Mouse (Mus musculus) liver, embryonic 16.5 days (tissue): Measurements from ENCODE around the gene Prl2c3. TPM values are rescaled to one million over a fixed set of nuclear protein-coding genes. Genes with fewer than 3 reads are reported as not detected.
"Not testable (repeated sequence)": the region's sequence is repeated elsewhere in the genome, so short reads cannot be mapped to it uniquely, and the experiment has no call there.

Experiments used
- ATAC-seq: fragments of 200-750 bp; cut with Nextera tagmentation; 2 replicates; pipeline ENCODE4 v1.8.0; 2017; ENCODE audit warnings: low read depth, mild to moderate bottlenecking, moderate number of reproducible peaks, moderate library complexity
- H3K27ac ChIP-seq: fragments of 300-500 bp; sonication (generic); 2 replicates; pipeline ENCODE4 v1.5.1; 2014; ENCODE audit warnings: mild to moderate bottlenecking, low read length
- H3K27me3 ChIP-seq: fragments of 300-500 bp; sonication (generic); 2 replicates; pipeline ENCODE4 v1.6.1; 2014; ENCODE audit warnings: low read depth, low read length, mixed read lengths; ENCODE audit not compliant: control insufficient read depth, insufficient read depth
- H3K36me3 ChIP-seq: fragments of 300-500 bp; sonication (generic); 2 replicates; pipeline ENCODE4 v1.6.1; 2014; ENCODE audit warnings: mild to moderate bottlenecking; ENCODE audit not compliant: control insufficient read depth, insufficient read depth
- H3K4me1 ChIP-seq: fragments of 300-500 bp; sonication (generic); 2 replicates; pipeline ENCODE4 v1.6.1; 2014; ENCODE audit warnings: low read depth, low read length, mixed read lengths; ENCODE audit not compliant: control insufficient read depth
- H3K4me2 ChIP-seq: fragments of 300-500 bp; sonication (generic); 2 replicates; pipeline ENCODE4 v1.6.1; 2014; ENCODE audit warnings: low read depth, low read length, mixed read lengths
- H3K4me3 ChIP-seq: fragments of 300-500 bp; sonication (generic); 2 replicates; pipeline ENCODE4 v1.5.1; 2014; ENCODE audit warnings: low read depth, mild to moderate bottlenecking, low read length
- H3K9ac ChIP-seq: fragments of 300-500 bp; sonication (generic); 2 replicates; pipeline ENCODE4 v1.6.1; 2014; ENCODE audit warnings: low read depth, low read length
- H3K9me3 ChIP-seq: fragments of 300-500 bp; sonication (generic); replicated peaks from 2 replicates; pipeline ENCODE4 v1.6.1; 2016; ENCODE audit warnings: low read length; ENCODE audit not compliant: control insufficient read depth
- WGBS: fragments of 180-500 bp; shearing (Covaris S2); extraction: QIAGEN DNeasy Blood & Tissue Kit; methylation state at CpG from one replicate; pipeline ENCODE4 v1.1.7; 2014; ENCODE audit not compliant: insufficient replicate concordance; 5-methylcytosine and 5-hydroxymethylcytosine counted together
- polyA plus RNA-seq: library from polyadenylated mRNA; unstranded; fragments of >200 nt; fragmentation: Nextera tagmentation; extraction: Ambion mirVana; gene quantifications from 2 replicates; pipeline ENCODE4 v1.2.1, GENCODE M21; 2015

Gene Prl2c3
- polyA plus RNA-seq: not detected in 2 replicates

DNA sequence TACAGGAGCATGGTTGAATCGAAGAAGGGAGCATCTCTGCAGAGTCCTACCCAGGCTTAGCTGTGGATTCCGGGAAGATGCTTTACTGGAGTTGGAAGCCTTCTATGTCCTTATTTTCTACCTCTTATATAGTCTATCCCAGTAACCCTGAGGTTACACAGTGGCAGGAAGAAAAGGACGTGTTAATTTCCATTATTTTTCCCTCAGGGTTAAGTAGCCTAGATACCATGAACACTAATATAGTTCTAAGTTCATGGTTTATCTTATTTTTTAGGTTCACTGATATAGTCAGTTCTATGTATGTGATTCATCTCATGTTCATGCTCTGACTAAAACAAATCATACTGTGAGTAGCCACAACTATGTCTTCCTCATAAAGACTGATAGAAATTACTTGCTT is at the start of gene Prl2c3:
TSS of gene Prl2c3 (minus strand) at position 101 of the 400 bp plus-strand sequence.
- H3K27ac ChIP-seq, H3K4me1 ChIP-seq, H3K9ac ChIP-seq, H3K4me3 ChIP-seq, H3K4me2 ChIP-seq, H3K27me3 ChIP-seq, H3K9me3 ChIP-seq, H3K36me3 ChIP-seq, ATAC-seq: not testable (repeated sequence)
- 35% methylated on average over 3 of the region's 3 CpGs for WGBS

GRCm38 (mm10) chr13:12848254-12848653 is 48.4 kb upstream of the Prl2c3 start:
- H3K36me3 ChIP-seq, H3K27me3 ChIP-seq, H3K9me3 ChIP-seq, H3K4me2 ChIP-seq, H3K4me3 ChIP-seq, H3K27ac ChIP-seq, H3K9ac ChIP-seq, H3K4me1 ChIP-seq: not testable (repeated sequence)
- ATAC-seq: peak; percentile 31
- 50% methylated on average over 4 of the region's 4 CpGs for WGBS

DNA sequence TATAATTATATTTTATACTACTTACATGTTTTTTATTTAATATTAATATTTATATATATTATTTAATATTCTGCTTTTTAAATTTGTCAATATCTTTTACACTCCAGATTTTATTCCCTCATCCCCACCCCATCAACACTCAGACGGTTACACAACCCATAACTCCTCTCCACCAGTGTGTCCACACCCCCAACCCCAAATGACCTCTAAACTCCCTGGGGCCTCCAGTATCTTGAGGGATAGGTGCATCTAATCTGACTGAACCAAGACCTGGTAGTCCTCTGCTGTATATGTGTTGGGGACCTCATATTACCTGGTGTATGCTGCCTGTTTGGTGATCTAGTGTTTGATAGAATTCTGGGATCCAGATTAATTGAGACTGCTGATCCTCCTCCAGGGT is 44.8 kb upstream of the Prl2c3 start:
- not testable (repeated sequence) for H3K4me2 ChIP-seq, H3K4me3 ChIP-seq, H3K27me3 ChIP-seq, H3K9ac ChIP-seq, H3K4me1 ChIP-seq, H3K9me3 ChIP-seq, ATAC-seq, H3K27ac ChIP-seq, H3K36me3 ChIP-seq
- 54% methylated on average over 1 of the region's 1 CpGs for WGBS

DNA sequence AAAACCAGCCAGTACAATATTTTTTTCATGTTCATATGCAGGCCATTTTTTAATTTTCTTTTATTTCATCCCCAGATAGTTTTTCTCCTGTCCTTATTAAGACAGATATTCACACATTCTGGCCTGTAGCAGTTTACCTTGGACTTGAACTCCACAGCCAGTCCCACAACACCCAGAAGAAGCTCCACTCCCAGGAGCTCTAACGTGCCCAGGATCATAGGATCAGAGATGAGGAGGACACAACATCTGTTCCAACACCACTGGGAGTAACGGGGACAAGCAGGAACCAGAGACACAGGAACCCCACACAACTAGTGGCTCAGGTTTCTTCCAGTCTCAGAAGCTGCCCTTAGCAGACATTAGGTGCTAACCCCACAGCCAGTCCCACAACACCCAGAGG is 37.7 kb upstream of the Prl2c3 start:
- not testable (repeated sequence) for H3K4me3 ChIP-seq, H3K36me3 ChIP-seq, H3K4me1 ChIP-seq, H3K4me2 ChIP-seq, H3K27ac ChIP-seq, H3K27me3 ChIP-seq, H3K9me3 ChIP-seq, H3K9ac ChIP-seq
- 0 out of 2 replicates have a peak, but pooled peaks have one; percentile 11 for ATAC-seq
- 33% methylated on average over 2 of the region's 2 CpGs for WGBS

- no peak overlapping the region for H3K27ac ChIP-seq
- no peak overlapping the region for H3K9ac ChIP-seq
- H3K4me2 ChIP-seq: no peak overlapping the region
- no peak for ATAC-seq
- H3K9me3 ChIP-seq: peaks cover 13% of the 10 kb centered on the region
- H3K27me3 ChIP-seq: no peaks in the 10 kb centered on the region
- no peaks in the 10 kb centered on the region for H3K36me3 ChIP-seq
- H3K4me1 ChIP-seq: no peaks in the 10 kb centered on the region
- 39% methylated on average over 2 of the region's 2 CpGs for WGBS
- no peak overlapping the region for H3K4me3 ChIP-seq
Observed at GRCm38 (mm10) chr13:12831769-12832168, 31.9 kb upstream of the Prl2c3 start.

GRCm38 (mm10) chr13:12829031-12829430 is 29.2 kb upstream of the Prl2c3 start:
- Histone ChIP-seq H3K4me1 (no peaks in the 10 kb centered on the region), H3K9ac (no peak overlapping the region), H3K4me3 (no peak overlapping the region), H3K27ac (no peak overlapping the region), H3K36me3 (no peaks in the 10 kb centered on the region), H3K9me3 (peaks cover 16% of the 10 kb centered on the region), H3K27me3 (no peaks in the 10 kb centered on the region), H3K4me2 (no peak overlapping the region)
- no peak for ATAC-seq
- 55% methylated on average over 5 of the region's 5 CpGs for WGBS

GRCm38 (mm10) chr13:12824500-12825176 is 24.8 kb upstream of the Prl2c3 start:
- H3K4me2 ChIP-seq: not testable (repeated sequence)

GRCm38 (mm10) chr13:12813734-12814424 is 14.0 kb upstream of the Prl2c3 start:
- 55% methylated on average over 5 of the region's 5 CpGs for WGBS
- not testable (repeated sequence) for H3K27ac ChIP-seq, H3K9ac ChIP-seq, ATAC-seq, H3K4me3 ChIP-seq, H3K9me3 ChIP-seq, H3K27me3 ChIP-seq, H3K36me3 ChIP-seq, H3K4me1 ChIP-seq, H3K4me2 ChIP-seq

More at GRCm38 (mm10) chr13:12824500-12825176, 24.8 kb upstream of the Prl2c3 start:
- H3K9ac ChIP-seq, H3K27ac ChIP-seq, H3K36me3 ChIP-seq, H3K4me3 ChIP-seq, H3K9me3 ChIP-seq, H3K4me1 ChIP-seq, H3K27me3 ChIP-seq: not testable (repeated sequence)
- WGBS: 40% methylated on average over 4 of the region's 4 CpGs
- peak; percentile 35; the same call in 1 of the 2 replicates for ATAC-seq

GRCm38 (mm10) chr13:12809591-12809990 is 9.7 kb upstream of the Prl2c3 start:
- H3K9ac ChIP-seq: no peak overlapping the region
- H3K9me3 ChIP-seq: 0 out of 2 replicates have a peak, but pooled peaks cover 2% of the 10 kb centered on the region
- H3K4me3 ChIP-seq: no peak overlapping the region
- no peak for ATAC-seq
- H3K27ac ChIP-seq: no peak overlapping the region
- no peaks in the 10 kb centered on the region for H3K27me3 ChIP-seq
- no peaks in the 10 kb centered on the region for H3K36me3 ChIP-seq
- no peaks in the 10 kb centered on the region for H3K4me1 ChIP-seq
- H3K4me2 ChIP-seq: no peak overlapping the region
- 29% methylated on average over 2 of the region's 2 CpGs for WGBS
